Mouse (Mus musculus) bone marrow macrophage, adult 2 months (primary cell): ENCODE results near the gene Zscan26. TPM values are rescaled to one million over a fixed set of nuclear protein-coding genes. Genes with fewer than 3 reads are reported as not detected.
"Not testable (repeated sequence)": the region's sequence is repeated elsewhere in the genome, so short reads cannot be mapped to it uniquely, and the experiment has no call there.

Experiments
- H3K27ac ChIP-seq: 2 replicates; pipeline ENCODE4 v1.5.1; 2012; ENCODE audit warnings: low read depth, low read length; ENCODE audit not compliant: insufficient read depth
- H3K4me1 ChIP-seq: 2 replicates; pipeline ENCODE4 v1.6.1; 2012; ENCODE audit warnings: low read length; ENCODE audit not compliant: control insufficient read depth, insufficient read depth
- H3K4me3 ChIP-seq: 2 replicates; pipeline ENCODE4 v1.5.1; 2012; ENCODE audit warnings: mild to moderate bottlenecking, low read length, moderate library complexity; ENCODE audit not compliant: insufficient read depth
- CTCF ChIP-seq: IDR thresholded peaks from 2 replicates; pipeline ENCODE4 v1.5.1; 2012; ENCODE audit warnings: low read depth, mild to moderate bottlenecking, low read length, moderate library complexity
- POLR2A ChIP-seq: IDR thresholded peaks from 2 replicates; pipeline ENCODE4 v1.6.1; 2012; ENCODE audit warnings: mild to moderate bottlenecking, low read depth, low read length, borderline replicate concordance
- polyA plus RNA-seq: library from polyadenylated mRNA; stranded (reverse); fragments of >200 nt; gene quantifications from 2 replicates; pipeline ENCODE4 v1.2.4, GENCODE M21; 2012; ENCODE audit not compliant: missing spikeins, insufficient read depth, insufficient read length

Gene Zscan26
- polyA plus RNA-seq, 1 experiment: 44.4 TPM

DNA sequence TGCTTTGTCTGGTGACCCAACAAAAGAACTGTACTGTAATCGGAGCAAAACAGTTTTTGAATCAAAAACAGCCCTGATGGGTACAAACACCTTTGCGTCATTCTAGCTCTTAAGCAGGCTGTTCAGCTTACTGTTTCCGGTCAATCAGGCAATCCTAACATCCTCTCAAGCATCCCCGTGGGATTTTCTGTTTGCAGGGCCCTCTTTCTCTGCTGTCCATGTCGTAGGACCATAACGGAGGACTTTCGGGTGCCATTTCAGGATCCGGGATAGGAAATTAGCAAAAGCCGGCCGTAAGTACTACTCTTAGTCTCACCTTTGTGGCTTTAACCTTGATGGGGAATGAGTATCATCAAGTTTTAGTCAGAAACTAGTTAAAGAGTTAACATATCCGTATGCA is 46.2 kb downstream of the Zscan26 start:
- no peak overlapping the region for H3K27ac ChIP-seq
- H3K4me3 ChIP-seq: no peak overlapping the region
- H3K4me1 ChIP-seq: peaks cover 10% of the 10 kb centered on the region
- TF ChIP-seq POLR2A (no peak), CTCF (no peak)

DNA sequence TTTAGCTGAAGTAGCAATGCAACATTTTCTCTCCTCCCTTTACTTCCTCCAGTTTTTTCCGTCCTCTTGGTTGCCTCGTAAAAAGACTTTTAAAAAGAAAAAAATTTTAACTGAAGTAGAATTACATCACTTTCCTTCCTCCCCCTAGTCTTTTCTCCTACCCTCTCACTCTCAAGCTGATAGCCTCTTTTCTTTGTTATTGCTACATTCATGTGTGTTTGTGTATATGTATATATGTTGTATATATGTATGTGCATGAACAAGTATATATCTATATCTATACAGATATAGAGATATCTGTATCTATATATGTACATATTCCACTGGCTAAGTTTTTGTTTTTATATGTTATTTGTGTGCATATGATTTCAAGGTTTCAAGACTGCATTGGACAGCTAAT is 50.7 kb downstream of the Zscan26 start:
- H3K4me1 ChIP-seq: peaks cover 5% of the 10 kb centered on the region; the same call in 1 of the 2 replicates
- peak overlapping the region; percentile 67 for H3K4me3 ChIP-seq
- TF ChIP-seq CTCF (no peak), POLR2A (no peak)
- no peak overlapping the region for H3K27ac ChIP-seq

DNA sequence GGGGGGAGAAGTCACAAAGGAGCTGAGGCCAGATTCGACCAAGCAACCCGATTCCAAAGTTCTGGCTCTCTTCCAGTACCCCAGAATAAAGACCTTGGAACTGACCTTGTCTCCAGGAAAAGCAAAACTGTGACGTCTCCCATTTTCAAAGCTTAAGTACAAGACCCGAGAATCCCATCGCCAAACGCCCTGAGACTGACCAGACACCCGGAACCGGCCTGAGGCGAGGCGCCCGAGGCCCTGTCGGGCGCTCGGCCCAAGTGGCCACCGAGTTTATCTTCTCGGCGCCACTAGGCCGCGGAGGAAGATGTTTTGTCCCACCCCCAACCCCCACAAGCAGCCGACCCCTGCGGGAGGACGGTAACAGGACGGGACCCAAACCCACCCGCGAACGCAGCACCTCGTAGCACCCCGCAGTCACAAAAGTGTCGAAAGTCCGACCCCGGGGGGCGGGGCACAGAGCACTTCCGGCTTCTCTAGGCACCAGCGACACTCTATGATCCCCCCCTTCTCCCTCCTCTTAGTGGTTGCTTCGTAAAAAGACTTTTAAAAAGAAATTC is 51.2 kb downstream of the Zscan26 start, which contains the start of gene Zkscan3:
Gene Zkscan3 (minus strand): TSS at position 469 of the 560 bp plus-strand sequence.
- peaks cover 2% of the 10 kb centered on the region; the same call in 1 of the 2 replicates for H3K4me1 ChIP-seq
- H3K27ac ChIP-seq: peak within 1 kb of the TSS; percentile 24
- no peak for TF ChIP-seq POLR2A
- peak within 1 kb of the TSS; percentile 67 for H3K4me3 ChIP-seq

DNA sequence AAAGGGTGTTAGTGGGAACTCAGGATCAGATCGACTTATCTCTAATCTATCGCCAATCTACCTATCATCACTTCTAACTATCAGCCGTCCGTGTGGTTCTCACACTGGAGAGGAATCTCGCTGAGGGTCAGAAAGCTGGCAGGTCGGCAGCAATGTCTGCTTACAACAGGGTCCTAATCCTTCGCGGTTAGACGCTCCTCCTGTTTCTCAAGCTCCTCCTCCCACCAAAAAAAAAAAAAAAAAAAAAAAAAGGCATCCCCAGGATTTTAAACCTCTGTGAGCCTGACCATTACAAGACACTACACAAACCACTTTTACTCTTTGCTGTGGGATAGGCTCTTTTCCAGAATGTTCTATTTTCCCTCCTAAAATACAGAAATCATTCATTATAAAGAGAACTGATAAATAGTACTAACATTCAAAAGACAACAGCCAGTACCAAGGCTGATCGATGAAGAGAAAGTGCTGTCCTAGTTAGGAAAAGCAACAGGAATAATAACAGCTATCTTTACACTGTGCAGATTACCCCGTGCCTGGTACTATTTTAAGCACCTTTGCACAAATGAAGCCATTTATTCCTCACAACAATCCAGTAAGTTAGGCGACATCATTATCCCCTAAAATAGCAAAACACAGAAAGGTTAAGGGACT is 51.8 kb downstream of the Zscan26 start:
- TF ChIP-seq CTCF: no peak
- TF ChIP-seq POLR2A: no peak
- Histone ChIP-seq H3K27ac (no peak overlapping the region), H3K4me3 (peak overlapping the region; percentile 67), H3K4me1 (peaks cover 2% of the 10 kb centered on the region; the same call in 1 of the 2 replicates)

DNA sequence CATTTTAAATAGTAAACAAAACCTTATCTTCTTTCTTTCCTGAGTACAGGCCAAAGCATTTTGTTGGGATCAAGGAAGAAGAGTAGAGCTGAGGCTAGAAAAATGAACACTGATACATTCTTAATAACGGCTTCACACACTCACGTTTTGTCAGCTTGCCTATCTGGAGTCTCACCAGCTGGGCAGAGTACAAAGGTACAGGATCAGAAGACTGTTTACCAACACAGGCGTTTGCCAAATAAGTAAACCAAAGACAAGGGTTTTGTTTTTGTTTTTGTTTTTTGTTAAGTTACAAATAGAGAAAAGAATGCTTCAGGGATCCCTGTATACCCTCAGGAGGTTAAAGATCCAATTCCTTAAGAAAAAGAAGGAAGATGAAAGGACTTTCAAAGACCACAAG is 52.4 kb downstream of the Zscan26 start:
- Histone ChIP-seq H3K4me3 (peak overlapping the region; percentile 67), H3K27ac (no peak overlapping the region), H3K4me1 (peaks cover 2% of the 10 kb centered on the region; the same call in 1 of the 2 replicates)
- TF ChIP-seq CTCF (no peak), POLR2A (no peak)

DNA sequence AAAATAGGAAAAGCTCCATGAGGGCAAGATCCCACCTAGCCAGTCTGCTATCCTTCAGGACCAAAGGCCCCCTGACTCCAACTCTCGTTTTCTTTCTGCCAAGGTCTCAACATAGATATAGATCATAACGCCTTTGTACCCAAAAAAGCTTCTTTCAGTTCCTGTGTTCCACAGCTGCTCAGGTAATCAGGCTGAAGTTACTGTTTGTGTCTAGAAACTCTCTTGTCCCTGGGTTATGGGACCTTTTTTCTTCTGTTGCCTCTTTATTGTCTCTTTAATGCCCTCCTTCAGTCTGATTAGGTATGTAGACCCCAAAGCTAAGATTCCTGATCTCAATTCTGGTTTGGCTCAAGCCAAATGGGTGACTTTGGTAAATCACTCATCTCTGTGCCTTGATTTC is 56.0 kb downstream of the Zscan26 start:
- Histone ChIP-seq H3K27ac (no peak overlapping the region), H3K4me3 (no peak overlapping the region), H3K4me1 (peaks cover 2% of the 10 kb centered on the region; the same call in 1 of the 2 replicates)
- TF ChIP-seq POLR2A (no peak), CTCF (no peak)

DNA sequence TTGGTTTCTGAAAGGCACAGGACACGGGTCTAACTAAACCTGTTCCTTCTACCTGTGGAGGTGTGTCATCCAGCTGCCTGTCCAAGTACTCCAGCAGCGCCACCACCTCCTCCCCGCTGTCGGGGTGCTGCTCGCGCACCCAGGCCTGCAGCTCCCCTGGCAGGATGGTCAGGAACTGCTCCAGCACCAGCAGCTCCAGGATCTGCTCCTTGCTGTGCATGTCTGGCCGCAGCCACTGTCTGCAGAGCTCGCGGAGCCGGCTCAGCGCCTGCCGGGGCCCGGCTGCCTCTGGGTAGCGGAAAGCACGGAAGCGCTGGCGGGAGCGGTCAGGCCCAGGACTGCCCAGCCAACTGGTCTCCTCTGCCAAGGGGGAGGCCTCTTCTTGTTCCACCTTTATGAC is 57.5 kb downstream of the Zscan26 start:
- H3K27ac ChIP-seq, H3K4me3 ChIP-seq, H3K4me1 ChIP-seq: not testable (repeated sequence)

DNA sequence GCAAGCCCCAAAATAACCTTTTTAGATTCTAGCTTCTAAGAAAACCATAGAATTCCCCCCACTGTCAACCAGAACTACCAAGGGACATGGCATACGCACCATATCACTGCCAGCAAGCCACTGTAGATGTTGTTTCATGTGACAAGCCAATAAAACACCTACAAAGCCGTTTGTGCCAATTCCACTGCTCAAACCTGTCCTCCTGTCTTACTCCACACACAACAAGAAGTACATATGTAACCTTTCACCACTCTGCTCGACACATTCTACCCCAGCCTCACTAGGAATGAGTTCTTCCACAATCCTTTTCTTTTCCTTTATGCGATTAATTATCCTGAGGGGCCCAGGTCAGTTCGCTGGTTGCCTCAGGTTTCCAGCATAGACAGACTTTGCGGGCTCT is 57.9 kb downstream of the Zscan26 start:
- no peak overlapping the region for H3K4me3 ChIP-seq
- no peaks in the 10 kb centered on the region for H3K4me1 ChIP-seq
- TF ChIP-seq CTCF (no peak), POLR2A (no peak)
- no peak overlapping the region for H3K27ac ChIP-seq

DNA sequence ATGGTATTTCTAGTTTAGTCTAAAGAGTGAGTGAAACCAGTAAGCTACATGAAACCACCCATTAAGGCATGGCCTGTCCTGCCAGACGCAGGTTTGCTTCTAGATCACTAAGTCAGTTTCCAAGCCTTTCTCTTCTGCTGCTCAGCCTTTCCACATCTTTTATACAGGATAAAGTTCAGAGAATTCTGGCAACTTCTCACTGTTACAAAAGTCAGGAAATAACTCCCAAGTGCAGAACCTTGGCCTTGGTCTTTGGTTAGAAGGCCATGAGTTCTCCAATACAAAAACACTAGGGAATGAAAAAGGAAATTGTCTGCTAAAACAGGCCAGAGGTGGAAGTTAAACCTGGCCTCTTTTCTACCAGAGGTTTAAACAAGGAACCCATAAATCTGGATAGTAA is 58.3 kb downstream of the Zscan26 start:
- no peak for TF ChIP-seq POLR2A
- no peak for TF ChIP-seq CTCF
- Histone ChIP-seq H3K4me1 (no peaks in the 10 kb centered on the region), H3K4me3 (no peak overlapping the region), H3K27ac (no peak overlapping the region)

Other genes starting within 250 kb of the Zscan26 start
- not detected in 2 replicates for gene Gpx5, start 161.0 kb downstream of the Zscan26 start, polyA plus RNA-seq
- not detected in 2 replicates for gene Gpx6, start 141.6 kb downstream of the Zscan26 start, polyA plus RNA-seq
- gene Olfr1367, start 106.8 kb downstream of the Zscan26 start, polyA plus RNA-seq: not detected in 2 replicates
- 5.7 and 7.1 TPM in 2 replicates for gene Zscan12, start 90.9 kb downstream of the Zscan26 start, polyA plus RNA-seq
- gene Zkscan3, start 51.0 kb downstream of the Zscan26 start, polyA plus RNA-seq: 54.9 and 59.3 TPM in 2 replicates
- 0.17 and 0.65 TPM in 2 replicates for gene Pgbd1, start 12.7 kb downstream of the Zscan26 start, polyA plus RNA-seq
- gene Nkapl, start 14.8 kb upstream of the Zscan26 start, polyA plus RNA-seq: 0.92 and 1.3 TPM in 2 replicates
- 1.5 and 2.6 TPM in 2 replicates for gene Zkscan4, start 25.2 kb upstream of the Zscan26 start, polyA plus RNA-seq
- gene Gm10065, start 25.7 kb upstream of the Zscan26 start, polyA plus RNA-seq: not detected in 2 replicates
- gene AK157302, start 41.5 kb upstream of the Zscan26 start, polyA plus RNA-seq: 0.34 TPM in 1 of 2 replicates, not detected in the other
- 5.1 and 18.9 TPM in 2 replicates for gene Gm11273, start 47.7 kb upstream of the Zscan26 start, polyA plus RNA-seq
- 5.6 and 5.8 TPM in 2 replicates for gene Zkscan8, start 77.4 kb upstream of the Zscan26 start, polyA plus RNA-seq
- gene Olfr1366, start 89.1 kb upstream of the Zscan26 start, polyA plus RNA-seq: not detected in 2 replicates
- not detected in 2 replicates for gene Olfr1535, start 106.2 kb upstream of the Zscan26 start, polyA plus RNA-seq
- gene Olfr1364, start 128.0 kb upstream of the Zscan26 start, polyA plus RNA-seq: not detected in 2 replicates
- gene Olfr1362, start 160.3 kb upstream of the Zscan26 start, polyA plus RNA-seq: not detected in 2 replicates
- gene Olfr11, start 188.8 kb upstream of the Zscan26 start, polyA plus RNA-seq: not detected in 2 replicates
- 0.48 TPM in 1 of 2 replicates, not detected in the other for gene Olfr1361, start 209.7 kb upstream of the Zscan26 start, polyA plus RNA-seq
- gene Olfr1360, start 223.7 kb upstream of the Zscan26 start, polyA plus RNA-seq: not detected in 2 replicates
- not detected in 2 replicates for gene Olfr1359, start 244.4 kb upstream of the Zscan26 start, polyA plus RNA-seq